Mouse (Mus musculus) cerebellum, postnatal 36 days (tissue): ENCODE data around the gene Tpk1.
"Not testable (repeated sequence)": the region's sequence is repeated elsewhere in the genome, so short reads cannot be mapped to it uniquely, and the experiment has no call there.

Source experiments
- DNase-seq, 2 experiments: peaks; one replicate each; pipeline ENCODE4 v3.0.0; 2021 to 2022; ENCODE audit warnings: mixed read lengths in 2 of 2

Tpk1 gene

GRCm38 (mm10) chr6:43638865-43639264, 27.2 kb downstream of the Tpk1 start:
- no peak for DNase-seq

GRCm38 (mm10) chr6:43638119-43638518, 28.0 kb downstream of the Tpk1 start:
- no peak for DNase-seq

- DNase-seq: no peak
Measured at GRCm38 (mm10) chr6:43636980-43637638, 29.0 kb downstream of the Tpk1 start.

GRCm38 (mm10) chr6:43633308-43633963, 32.6 kb downstream of the Tpk1 start:
- no peak for DNase-seq

GRCm38 (mm10) chr6:43632871-43633270, 33.2 kb downstream of the Tpk1 start:
- no peak for DNase-seq

- not testable (repeated sequence) for DNase-seq
Measured at GRCm38 (mm10) chr6:43623448-43623847, 42.6 kb downstream of the Tpk1 start.

- DNase-seq: no peak
Measured at GRCm38 (mm10) chr6:43619258-43619657, 46.8 kb downstream of the Tpk1 start.

GRCm38 (mm10) chr6:43611770-43612169, 54.3 kb downstream of the Tpk1 start:
- no peak for DNase-seq

- no peak for DNase-seq
Measured at GRCm38 (mm10) chr6:43590841-43591541, 75.1 kb downstream of the Tpk1 start.

GRCm38 (mm10) chr6:43585274-43585673, 80.8 kb downstream of the Tpk1 start:
- DNase-seq: no peak

GRCm38 (mm10) chr6:43581809-43582208, 84.3 kb downstream of the Tpk1 start:
- no peak for DNase-seq

- no peak for DNase-seq
Measured at GRCm38 (mm10) chr6:43567885-43568284, 98.2 kb downstream of the Tpk1 start.

- no peak for DNase-seq
Measured at GRCm38 (mm10) chr6:43562474-43562873, 103.6 kb downstream of the Tpk1 start.

GRCm38 (mm10) chr6:43551410-43551809, 114.7 kb downstream of the Tpk1 start:
- no peak for DNase-seq

GRCm38 (mm10) chr6:43546537-43546936, 119.5 kb downstream of the Tpk1 start:
- no peak for DNase-seq

- DNase-seq: no peak
Measured at GRCm38 (mm10) chr6:43537252-43537870, 128.7 kb downstream of the Tpk1 start.

- DNase-seq: no peak
Measured at GRCm38 (mm10) chr6:43535459-43535858, 130.6 kb downstream of the Tpk1 start.

- no peak for DNase-seq
Measured at GRCm38 (mm10) chr6:43533323-43533722, 132.8 kb downstream of the Tpk1 start.

- no peak for DNase-seq
Measured at GRCm38 (mm10) chr6:43532822-43533221, 133.3 kb downstream of the Tpk1 start.

- DNase-seq: no peak
Measured at GRCm38 (mm10) chr6:43531996-43532395, 134.1 kb downstream of the Tpk1 start.

- DNase-seq: no peak
Measured at GRCm38 (mm10) chr6:43528996-43529395, 137.1 kb downstream of the Tpk1 start.

- DNase-seq: no peak
Measured at GRCm38 (mm10) chr6:43525028-43525427, 141.1 kb downstream of the Tpk1 start.

- no peak for DNase-seq
Measured at GRCm38 (mm10) chr6:43522046-43522445, 144.0 kb downstream of the Tpk1 start.

GRCm38 (mm10) chr6:43520218-43520617, 145.9 kb downstream of the Tpk1 start:
- DNase-seq: no peak
